Mouse (Mus musculus) layer of hippocampus, adult 9-11 months (tissue): ENCODE results near the gene Map3k14.

Source experiments
- DNase-seq: peaks from one replicate; pipeline ENCODE4 v3.0.0; 2022

The Map3k14 gene

DNA sequence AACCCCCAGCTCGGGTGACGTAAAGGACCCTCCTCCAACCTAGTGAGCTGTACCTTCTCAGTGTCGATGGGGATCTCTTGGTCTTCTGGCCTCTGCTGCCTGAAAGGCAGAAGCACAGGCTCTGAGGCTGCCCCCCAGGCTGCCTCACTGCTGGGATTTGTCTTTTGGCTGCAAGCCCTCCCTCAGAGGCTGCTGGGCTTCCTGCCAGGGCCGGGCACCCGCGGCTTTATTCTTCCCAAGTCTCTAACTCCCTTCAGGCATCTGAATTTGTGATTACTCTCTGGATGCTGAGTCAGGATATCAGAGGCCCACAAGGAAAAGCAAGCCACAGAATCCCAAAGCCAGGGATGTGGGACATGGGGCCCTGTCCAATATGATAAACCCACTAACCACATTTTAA, 65.6 kb downstream of the Map3k14 start:
- DNase-seq: peak; percentile 71

DNA sequence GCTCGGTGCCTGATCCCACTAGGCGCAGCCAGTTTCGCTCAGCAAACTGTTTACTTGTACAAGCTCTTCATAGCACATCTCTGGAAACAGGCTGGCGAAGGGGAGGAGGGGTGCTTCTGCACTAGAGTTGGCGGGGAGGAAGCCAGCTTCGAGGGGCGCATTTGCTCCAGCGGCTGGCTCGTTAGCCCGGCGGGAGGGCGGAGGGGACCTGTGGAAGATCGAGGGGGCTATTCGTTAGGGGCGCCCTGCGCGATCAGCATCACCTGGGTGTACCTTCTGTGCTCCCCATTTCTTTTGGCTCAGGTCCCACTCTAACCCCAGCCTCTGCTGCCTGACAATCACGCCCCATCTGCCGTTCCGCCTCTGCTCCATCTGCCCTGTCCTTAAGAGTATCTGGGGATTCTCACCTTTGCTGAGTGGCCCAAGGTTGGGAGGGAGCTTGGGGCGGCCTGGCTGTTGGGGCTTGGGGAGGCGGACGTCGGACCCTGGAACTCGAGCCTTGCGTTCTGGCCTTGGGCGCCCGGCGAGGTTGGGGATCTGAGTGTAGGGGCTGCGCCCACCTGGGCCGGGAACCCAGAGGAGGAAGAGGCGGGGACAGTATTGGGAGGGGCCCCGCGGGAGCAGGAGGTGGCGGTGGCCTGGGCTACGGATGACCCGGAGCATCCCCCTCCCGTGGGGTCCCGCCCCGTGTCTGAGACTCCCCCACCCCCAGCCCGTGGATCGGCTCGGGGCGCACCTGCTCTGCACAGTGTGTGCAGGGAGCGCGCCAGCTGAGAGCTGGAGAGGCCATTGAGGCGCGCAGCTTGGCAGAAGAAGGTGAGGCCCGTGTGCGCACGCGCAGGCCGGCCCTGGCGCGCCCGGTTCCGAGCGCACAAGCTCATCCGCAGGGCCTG, 68.1 kb downstream of the Map3k14 start:
- DNase-seq: peak; percentile 84

DNA sequence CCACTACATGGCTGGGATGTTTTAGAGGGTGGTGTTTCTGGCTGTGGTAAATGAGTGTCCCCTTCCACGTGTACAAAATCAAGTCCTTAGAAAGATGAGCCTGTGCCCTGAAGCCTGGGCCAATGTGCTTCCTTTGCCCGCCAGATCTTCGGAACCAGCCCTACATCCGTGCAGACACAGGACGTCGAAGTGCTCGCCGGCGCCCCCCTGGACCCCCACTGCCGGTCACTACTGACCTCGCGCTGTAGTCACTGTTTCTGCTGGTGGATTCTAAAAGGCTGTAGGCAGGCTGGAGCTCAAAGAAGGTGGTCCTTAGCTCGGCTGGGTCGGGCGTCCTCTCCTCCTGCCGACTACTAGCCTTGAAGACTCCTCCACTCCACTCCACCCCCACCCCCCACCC, 68.9 kb downstream of the Map3k14 start:
- DNase-seq: no peak

GRCm38 (mm10) chr11:103197340-103197739, 69.9 kb downstream of the Map3k14 start:
- DNase-seq: no peak

DNA sequence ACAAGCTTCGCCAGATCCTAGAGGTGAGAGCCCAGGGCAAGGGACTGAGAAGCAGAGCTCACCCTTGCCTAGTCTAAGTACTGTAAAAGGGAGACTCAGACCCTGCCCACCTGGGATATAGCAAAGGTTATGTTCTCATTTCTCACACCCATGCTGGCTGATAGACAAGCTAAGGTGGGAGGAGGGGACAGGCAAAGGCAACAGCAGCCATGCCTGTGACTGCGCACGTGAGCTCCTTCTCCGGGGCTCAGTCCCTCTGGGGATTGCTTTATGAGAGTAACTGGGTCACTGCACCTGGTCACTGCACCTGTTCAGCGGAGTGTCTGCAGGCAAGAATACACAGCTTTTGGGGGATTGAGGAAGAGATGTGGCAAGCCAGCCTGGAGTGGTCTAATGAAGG, 71.6 kb downstream of the Map3k14 start:
- no peak for DNase-seq

- DNase-seq: no peak
These were observed 72.0 kb downstream of the Map3k14 start for GRCm38 (mm10) chr11:103195236-103195635.

DNA sequence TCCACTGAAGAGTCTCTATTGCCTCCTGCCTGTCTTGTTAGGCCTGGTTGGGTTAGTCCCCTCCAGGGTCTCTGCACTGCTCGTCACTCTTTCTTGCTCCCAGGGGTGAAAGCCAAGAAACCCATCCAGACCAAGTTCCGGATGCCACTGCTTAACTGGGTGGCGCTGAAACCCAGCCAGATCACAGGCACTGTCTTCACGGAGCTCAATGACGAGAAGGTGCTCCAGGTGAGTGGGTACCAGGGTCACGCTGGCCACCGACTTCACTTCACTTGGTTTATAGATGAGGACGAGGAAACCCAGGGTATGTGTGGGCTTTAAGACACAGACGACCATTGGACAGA, 73.5 kb downstream of the Map3k14 start:
- DNase-seq: no peak

DNA sequence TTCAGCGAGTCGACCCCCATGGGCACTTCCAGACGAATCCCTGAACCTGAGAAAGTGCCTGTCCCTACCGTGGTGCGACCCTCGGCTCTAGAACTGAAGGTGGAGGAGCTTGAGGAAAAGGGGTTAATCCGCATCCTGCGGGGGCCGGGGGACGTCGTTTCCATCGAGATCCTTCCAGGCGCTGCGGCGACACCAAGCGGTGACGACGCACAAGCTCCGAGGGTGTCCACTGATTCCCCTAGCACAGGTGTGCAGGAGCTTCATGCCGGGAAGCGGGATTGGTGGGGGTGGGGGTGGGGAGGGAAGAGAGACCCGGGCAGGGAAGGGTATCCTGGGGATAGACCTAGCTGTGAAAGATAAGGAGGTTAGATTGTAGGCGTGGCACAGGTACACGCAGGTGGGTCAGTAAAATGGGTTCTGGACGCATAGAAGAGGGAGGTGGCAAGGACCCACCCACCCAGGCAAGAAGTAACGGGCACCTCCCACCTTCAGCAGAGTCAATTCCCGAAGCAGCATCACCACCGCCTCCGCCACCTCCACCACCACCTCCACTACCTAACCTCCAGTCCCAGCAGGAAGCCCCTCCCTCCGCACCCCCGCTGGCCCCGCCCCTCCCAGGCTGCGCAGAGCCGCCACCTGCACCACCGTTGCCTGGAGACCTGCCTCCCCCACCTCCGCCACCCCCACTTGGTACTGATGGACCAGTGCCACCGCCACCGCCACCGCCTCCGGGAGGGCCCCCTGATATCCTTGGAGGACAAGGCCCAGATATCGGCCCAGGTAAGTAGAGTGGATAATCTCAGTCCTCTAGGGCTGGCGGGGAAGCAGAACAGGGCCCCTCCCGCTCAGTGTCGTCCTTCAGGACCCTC, 74.1 kb downstream of the Map3k14 start:
- peak; percentile 69 for DNase-seq

GRCm38 (mm10) chr11:103192230-103192955, 74.9 kb downstream of the Map3k14 start:
- peak; percentile 85 for DNase-seq

DNA sequence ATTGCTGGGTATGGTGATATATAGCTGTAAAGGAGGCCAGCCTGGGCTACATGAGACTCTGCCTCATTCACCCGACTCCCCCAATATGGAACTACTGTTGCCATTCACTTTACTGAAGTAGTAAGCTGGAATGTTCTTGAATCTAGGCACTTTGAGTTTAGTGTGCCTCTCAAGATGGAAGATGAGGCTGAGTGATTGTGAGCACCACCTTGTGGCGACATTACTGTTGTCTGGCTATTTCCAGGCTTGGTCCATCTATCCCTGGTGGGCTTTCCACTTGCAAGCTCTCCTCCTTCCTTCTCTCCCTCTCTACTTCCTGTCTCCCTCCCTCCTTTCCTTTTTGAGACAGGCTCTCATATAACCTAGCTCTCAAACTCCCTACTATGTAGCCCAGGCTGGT, 82.4 kb downstream of the Map3k14 start:
- no peak for DNase-seq

- DNase-seq: no peak
These were observed 85.4 kb downstream of the Map3k14 start for GRCm38 (mm10) chr11:103181911-103182310.

GRCm38 (mm10) chr11:103181349-103181748, 85.9 kb downstream of the Map3k14 start:
- DNase-seq: no peak

GRCm38 (mm10) chr11:103180426-103180825, 86.8 kb downstream of the Map3k14 start:
- DNase-seq: no peak

DNA sequence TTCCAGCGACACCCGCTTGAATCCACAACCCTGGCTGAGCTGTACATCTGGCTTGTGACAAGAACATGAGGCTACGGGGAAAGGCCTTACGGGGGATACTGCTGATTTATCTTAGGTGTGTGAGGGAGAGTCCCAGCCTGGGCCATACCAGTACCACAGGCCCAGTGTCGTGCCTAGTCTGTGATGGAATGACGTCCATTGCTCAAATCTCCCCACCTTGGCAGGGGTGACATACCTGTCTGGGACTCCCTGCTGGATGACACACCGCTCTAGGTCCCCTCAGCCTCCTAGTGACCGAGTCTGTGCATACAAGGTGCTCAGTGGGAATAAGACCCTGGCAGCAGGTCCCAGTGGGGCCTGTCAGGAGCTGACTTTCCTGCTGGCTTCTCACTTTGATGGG, 88.5 kb downstream of the Map3k14 start:
- no peak for DNase-seq

DNA sequence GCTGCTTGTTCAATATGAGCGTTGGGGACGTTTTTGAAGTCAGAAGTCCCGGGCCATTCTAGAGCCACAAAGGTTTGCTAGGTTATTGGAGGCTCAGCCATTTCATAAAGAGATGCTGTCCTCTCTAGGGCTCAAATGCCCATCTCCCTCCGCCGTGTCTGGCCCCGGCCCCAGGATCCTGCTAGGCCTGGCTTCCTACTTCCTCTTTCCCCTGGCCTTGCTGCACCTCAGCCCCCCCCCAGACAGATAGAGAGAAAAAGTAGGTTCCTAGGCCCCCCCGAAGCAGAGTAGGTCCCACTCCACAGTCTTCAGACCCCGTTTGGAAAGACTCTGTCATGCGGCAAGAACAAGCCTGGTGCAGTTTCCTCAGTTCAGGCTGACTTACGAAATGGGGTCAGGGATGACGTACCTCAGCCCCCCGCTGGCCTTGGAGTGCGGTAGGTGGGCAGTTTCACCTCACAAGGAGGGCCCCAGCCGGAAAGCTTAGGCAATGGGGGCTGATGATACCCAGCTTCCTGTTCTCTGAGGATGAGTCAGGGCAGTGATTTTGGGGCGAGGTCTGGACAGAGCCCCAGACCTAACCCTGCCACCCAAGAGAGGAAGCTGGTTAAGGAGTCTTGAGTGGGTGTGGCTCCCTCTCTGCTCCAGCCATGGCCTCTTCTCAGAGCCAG, 89.3 kb downstream of the Map3k14 start:
- DNase-seq: no peak

GRCm38 (mm10) chr11:103177216-103177615, 90.1 kb downstream of the Map3k14 start:
- no peak for DNase-seq

DNA sequence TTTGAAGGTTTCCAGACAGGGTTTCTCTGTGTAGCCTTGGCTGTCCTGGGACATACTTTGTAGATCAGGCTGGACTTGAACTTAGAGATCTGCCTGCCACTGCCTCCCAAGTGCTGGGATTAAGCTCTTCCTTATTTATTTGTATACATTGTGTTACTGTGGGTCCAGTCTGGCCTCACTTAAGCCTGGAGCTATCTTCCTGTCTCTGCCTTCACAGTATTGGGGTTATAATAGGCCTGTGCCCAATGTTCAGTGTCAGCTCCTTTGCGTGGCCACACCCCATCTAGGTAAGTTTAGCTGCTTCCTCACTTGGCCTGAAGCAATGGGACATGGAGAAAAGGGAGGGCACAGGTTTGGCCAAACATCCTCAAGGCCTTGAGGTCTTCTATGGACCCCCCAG, 90.8 kb downstream of the Map3k14 start:
- no peak for DNase-seq

- no peak for DNase-seq
These were observed 91.4 kb downstream of the Map3k14 start for GRCm38 (mm10) chr11:103175688-103176442.

DNA sequence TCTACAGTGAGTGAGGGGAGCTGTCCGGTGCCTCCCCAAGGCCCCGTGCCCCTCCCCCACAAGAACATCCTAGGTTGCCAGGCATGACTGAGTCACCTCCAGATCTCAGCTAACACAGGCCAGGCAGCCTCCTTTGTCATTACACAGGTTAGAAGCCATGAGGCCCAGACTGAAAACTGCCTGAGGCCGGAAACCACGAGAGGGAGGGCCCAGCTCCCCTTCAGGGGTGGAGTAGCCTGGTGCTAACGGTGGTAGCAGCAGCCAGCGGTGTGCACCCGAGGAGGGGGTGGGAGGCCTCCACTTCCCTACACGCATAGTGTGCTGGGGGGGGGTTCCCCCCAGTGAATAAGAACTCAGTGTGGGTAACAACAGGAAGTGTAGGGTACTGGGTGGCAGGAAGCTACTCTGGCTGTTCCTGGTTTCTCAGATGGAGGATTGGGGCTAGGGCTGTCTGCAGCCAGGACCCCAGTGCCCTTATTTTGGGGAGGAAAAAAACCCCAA, 92.3 kb downstream of the Map3k14 start:
- peak; percentile 70 for DNase-seq

- no peak for DNase-seq
These were observed 92.8 kb downstream of the Map3k14 start for GRCm38 (mm10) chr11:103174411-103174832.

DNA sequence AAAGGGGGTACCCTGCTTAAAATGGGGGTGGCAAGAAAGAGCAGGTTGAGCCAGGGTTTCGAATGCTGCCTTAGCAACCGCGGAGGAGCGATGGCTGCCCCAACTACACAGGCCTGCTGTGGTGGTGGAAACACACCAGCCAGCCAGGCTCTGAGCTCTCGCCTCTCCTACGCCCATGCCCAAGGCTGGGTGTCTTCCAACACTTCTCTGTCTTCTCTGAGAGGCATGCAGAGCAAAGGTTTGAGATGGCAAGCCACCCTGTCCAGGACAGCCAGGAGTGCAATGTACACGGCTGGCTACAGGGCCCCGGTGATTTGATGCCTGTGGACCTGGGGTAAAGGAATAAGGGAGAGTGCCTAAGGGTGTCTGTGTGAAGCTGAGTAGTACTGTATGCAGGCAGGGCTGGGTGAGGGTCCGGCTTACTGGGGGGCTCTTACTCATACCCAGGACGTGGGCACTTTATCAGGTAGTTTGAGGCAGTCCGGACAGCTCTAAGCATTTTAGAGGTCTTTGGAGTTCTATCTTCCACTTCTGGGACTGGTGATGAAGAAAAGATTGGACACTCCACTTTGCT, 93.4 kb downstream of the Map3k14 start:
- no peak for DNase-seq
